In the genomic region with DNA sequence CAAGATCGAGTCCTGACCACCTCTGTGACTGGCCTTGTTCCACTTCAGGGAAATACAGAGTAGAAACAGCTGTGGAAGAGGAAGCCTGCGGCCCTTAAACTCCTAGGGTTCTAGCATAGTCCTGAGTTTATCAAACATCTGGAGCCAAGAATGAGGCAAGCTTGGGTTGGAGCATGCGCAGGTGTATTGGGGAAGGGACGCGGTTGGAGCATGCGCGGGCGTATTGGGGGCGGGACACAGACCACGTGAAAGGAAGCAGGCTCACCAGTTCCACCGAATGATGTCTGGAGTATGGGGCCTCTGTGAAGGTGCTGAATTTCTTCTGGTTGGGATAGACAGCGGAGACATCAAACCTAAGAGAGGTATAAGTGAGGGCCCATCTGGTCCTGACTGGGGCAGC, we compare ENCODE assay signal across 22 mouse cellular contexts. TPM values are rescaled to one million over a fixed set of nuclear protein-coding genes. Genes with fewer than 3 reads are reported as not detected.
DNase-seq lines count a peak whose midpoint lies in the region; TF ChIP-seq lines count a peak whose summit lies in the region.
"Had no signal": no experiment of that assay in that cellular context is flagged by ENCODE, and none has a peak within 500 bp of the region (broad histone marks: within the 10 kb centered on the region; RNA-seq: fewer than 3 reads in every experiment).

No protein-coding gene starts in this region.

- H3K36me3 ChIP-seq in E14TG2a.4 (ENCODE audit: insufficient read depth, low read length), result no peaks in the 10 kb centered on the region
- H3K36me3 ChIP-seq: limb, embryonic 15.5 days; lung, embryonic 15.5 days; stomach, embryonic 15.5 days had no signal

- H3K4me1 ChIP-seq in E14TG2a.4 (replicated peaks; ENCODE audit: low read depth, low read length), result peaks cover 60% of the 10 kb centered on the region
- H3K4me1 ChIP-seq: lung, embryonic 15.5 days had no signal

- no peaks in the 10 kb centered on the region for H3K9me3 ChIP-seq in E14TG2a.4 (ENCODE audit: low read length)
- H3K9me3 ChIP-seq: limb, embryonic 15.5 days; lung, embryonic 15.5 days; stomach, embryonic 15.5 days had no signal

- TF ChIP-seq CTCF in E14TG2a.4 (conservative IDR thresholded peaks at IDR 0.05; ENCODE audit: low read length), result no peak
- no peak for TF ChIP-seq CTCF in gastrocnemius, adult 2 months (IDR thresholded peaks at IDR 0.05)

- H3K4me3 ChIP-seq in E14TG2a.4 (replicated peaks; ENCODE audit: low read length), result peak overlapping the region; percentile 61
- H3K4me3 ChIP-seq in gastrocnemius, adult 2 months, result no peak overlapping the region
- H3K4me3 ChIP-seq: erythroblast, embryonic 14.5 days; limb, embryonic 15.5 days; lung, embryonic 15.5 days; stomach, embryonic 15.5 days had no signal

- H3K27ac ChIP-seq in gastrocnemius, adult 2 months, result no peak overlapping the region
- H3K27ac ChIP-seq: limb, embryonic 15.5 days; lung, embryonic 15.5 days; stomach, embryonic 15.5 days had no signal

- no peaks in the 10 kb centered on the region for H3K27me3 ChIP-seq in E14TG2a.4 (ENCODE audit: insufficient read depth, low read length)
- H3K27me3 ChIP-seq: limb, embryonic 15.5 days; stomach, embryonic 15.5 days had no signal

- peak; percentile 31 for DNase-seq in CD4-positive helper T cell, adult 2 months (ENCODE audit: low read depth, low spot score)
- DNase-seq in ZHBTc4 (ENCODE audit: low read depth, low spot score), result peak; percentile 92
- peak; percentile 54 for DNase-seq in thymus, postnatal 0 days (ENCODE audit: low spot score)
- DNase-seq in gastrocnemius, adult 2 months, result no peak
- DNase-seq in left cerebral cortex, adult 9 months (ENCODE audit: low spot score in 2 of 2), result no peak
- DNase-seq in cerebellum, adult 18-20 months, result no peak
- DNase-seq: adrenal gland, adult 2 months; cerebellum, adult 11-12 months; kidney, adult 9 months; kidney, postnatal 4 days; midbrain, embryonic 14.5 days had no signal

- intact Hi-C loops in gastrocnemius, adult 2 months (cut with DNase I), result no loop called here

RNA-seq across cellular contexts. Expression of a gene that starts 1.4 kb away (rescaled TPM):
- polyA plus RNA-seq in thymus, postnatal 0 days (2015; fragmentation: Nextera tagmentation; extraction: Ambion mirVana), result 0.15 TPM in 1 of 2 replicates, not detected in the other
- not detected for total RNA-seq in gastrocnemius, adult 2 months (2021)
- total RNA-seq: adrenal gland, adult 2 months; hematopoietic stem cell, adult 5-6 weeks; left cerebral cortex, postnatal 25 days had no signal
- polyA plus RNA-seq: adrenal gland, adult 2 months; brain, embryonic 14.5 days; erythroblast, embryonic 14.5 days; forebrain, embryonic 14.5 days; heart, embryonic 14.5 days; limb, embryonic 15.5 days; lung, embryonic 15.5 days; midbrain, embryonic 14.5 days; stomach, embryonic 15.5 days had no signal

RNA-seq across cellular contexts. Expression of a gene that starts 6.6 kb away (rescaled TPM):
- polyA plus RNA-seq in thymus, postnatal 0 days (2015; fragmentation: Nextera tagmentation; extraction: Ambion mirVana), result 0.17 and 0.43 TPM in 2 replicates
- not detected for total RNA-seq in gastrocnemius, adult 2 months (2021)
- total RNA-seq: hematopoietic stem cell, adult 5-6 weeks had no signal
- polyA plus RNA-seq: adrenal gland, adult 2 months; erythroblast, embryonic 14.5 days; inflammation-experienced regulatory T-cells, adult 6 months had no signal

RNA-seq across cellular contexts. Expression of a gene that starts 35.2 kb away (rescaled TPM):
- 12.7 and 13.9 TPM in 2 replicates for polyA plus RNA-seq in thymus, postnatal 0 days (2015; fragmentation: Nextera tagmentation; extraction: Ambion mirVana)
- total RNA-seq in gastrocnemius, adult 2 months (2021), result 1 to 10 TPM; 2.5 to 3.8 TPM

RNA-seq across cellular contexts. Expression of a gene that starts 54.8 kb away (rescaled TPM):
- polyA plus RNA-seq in thymus, postnatal 0 days (2015; fragmentation: Nextera tagmentation; extraction: Ambion mirVana), result 7.2 and 7.8 TPM in 2 replicates
- total RNA-seq in gastrocnemius, adult 2 months (2021), result 1 to 10 TPM; 1.5 to 4.7 TPM

Comparison
In these comparisons a context has a peak if more than half of its experiments do, and no peak if none do; other contexts are left out.
1. DNase-seq: peak in CD4-positive helper T cell, adult 2 months (single experiment), ZHBTc4 (single experiment) and thymus, postnatal 0 days (single experiment); none in gastrocnemius, adult 2 months (single experiment), left cerebral cortex, adult 9 months (0 of 2) and cerebellum, adult 18-20 months (0 of 2).